10 mouse cellular contexts compared by ENCODE assay signal in the genomic region with DNA sequence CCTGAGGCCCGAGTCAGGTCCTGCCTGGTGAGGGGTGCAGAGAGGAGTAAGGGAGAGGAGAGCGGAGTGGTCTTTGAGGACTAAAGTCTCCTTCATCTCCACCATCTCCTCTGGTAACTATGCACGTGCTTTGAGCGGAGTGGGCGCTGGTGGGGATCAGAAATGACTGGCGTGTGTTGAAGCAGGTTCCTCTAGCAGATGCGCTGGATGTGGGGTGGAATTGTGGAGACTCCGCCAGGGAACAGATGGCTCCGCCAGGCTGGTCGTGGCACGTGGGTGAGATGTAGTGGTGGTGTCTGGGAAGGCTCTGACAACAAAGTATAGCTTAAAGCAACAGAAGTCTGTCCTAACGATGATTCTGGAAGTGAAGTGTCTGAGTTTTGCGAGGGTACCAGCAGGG.
DNase-seq lines count a peak whose midpoint lies in the region.
"Had no signal": no experiment of that assay in that cellular context is flagged by ENCODE, and none has a peak within 500 bp of the region (broad histone marks: within the 10 kb centered on the region; RNA-seq: fewer than 3 reads in every experiment).

No protein-coding gene starts in this region.

- DNase-seq in right cerebral cortex, adult 18-20 months, result peak; percentile 91
- no peak for DNase-seq in right cerebral cortex, postnatal 4 days
- peak; percentile 83 to 89 for DNase-seq in layer of hippocampus, adult 8-10 months (ENCODE audit: low spot score in 2 of 2)
- peak; percentile 62 to 88 for DNase-seq in left cerebral cortex, adult 9 months (ENCODE audit: low spot score in 2 of 2)
- DNase-seq in telencephalon, adult 2 months (ENCODE audit: low read depth, low spot score), result peak; percentile 78
- DNase-seq in adrenal gland, postnatal 14 days, result no peak
- DNase-seq in gastrocnemius, postnatal 36 days, result no peak
- DNase-seq in gastrocnemius, adult 18-20 months (ENCODE audit: low spot score), result no peak
- DNase-seq: gastrocnemius, adult 2 months; kidney, adult 11 months had no signal

- intact Hi-C loops in gastrocnemius, postnatal 36 days (cut with DNase I), result no loop called here

Comparison
In these comparisons a context has a peak if more than half of its experiments do, and no peak if none do; other contexts are left out.
1. DNase-seq: peak in right cerebral cortex, adult 18-20 months (single experiment), layer of hippocampus, adult 8-10 months (2 of 2), left cerebral cortex, adult 9 months (2 of 2) and telencephalon, adult 2 months (single experiment); none in right cerebral cortex, postnatal 4 days (single experiment), adrenal gland, postnatal 14 days (single experiment), gastrocnemius, postnatal 36 days (0 of 2) and gastrocnemius, adult 18-20 months (single experiment).